13 mouse cellular contexts compared by ENCODE assay signal in genomic region chr11:80955915-80956314, GRCm38 (mm10).
"Had no signal": no experiment of that assay in that cellular context is flagged by ENCODE, and none has a peak within 500 bp of the region (broad histone marks: within the 10 kb centered on the region; RNA-seq: fewer than 3 reads in every experiment).

No protein-coding gene starts in this region.

- H3K36me3 ChIP-seq: kidney, embryonic 15.5 days; limb, embryonic 13.5 days; liver, embryonic 15.5 days; stomach, embryonic 15.5 days had no signal

- H3K4me1 ChIP-seq: liver, embryonic 15.5 days; stomach, embryonic 15.5 days had no signal

- H3K4me3 ChIP-seq: kidney, embryonic 15.5 days; limb, embryonic 13.5 days; liver, embryonic 15.5 days; stomach, embryonic 15.5 days had no signal

- H3K9me3 ChIP-seq: kidney, embryonic 15.5 days; limb, embryonic 13.5 days; liver, embryonic 15.5 days; stomach, embryonic 15.5 days had no signal

- H3K9ac ChIP-seq: kidney, embryonic 15.5 days; limb, embryonic 13.5 days; liver, embryonic 15.5 days; stomach, embryonic 15.5 days had no signal

- H3K27ac ChIP-seq: kidney, embryonic 15.5 days; limb, embryonic 13.5 days; liver, embryonic 15.5 days; stomach, embryonic 15.5 days had no signal

- ATAC-seq: intestine, embryonic 16.5 days had no signal

- H3K27me3 ChIP-seq: kidney, embryonic 15.5 days had no signal

- H3K4me2 ChIP-seq: kidney, embryonic 15.5 days; limb, embryonic 13.5 days; liver, embryonic 11.5 days; liver, embryonic 15.5 days; stomach, embryonic 15.5 days had no signal

- DNase-seq: kidney, adult 2 months; kidney, postnatal 14 days; lung, adult 2 months; lung, postnatal 14 days; right cerebral cortex, postnatal 14 days; thymus, adult 2 months; thymus, postnatal 25 days had no signal
